Mouse (Mus musculus) C2C12 (cell line): ENCODE measurements at regions not wholly inside any gene's neighbourhood (a gene's known extent, or its start where the extent isn't known, plus 50 kb on each side); places are given as distances from the start of the nearest gene placed in this dataset.

ENCODE experiments used
- CTCF ChIP-seq: IDR thresholded peaks from one replicate; pipeline ENCODE4 v1.5.1; 2011; ENCODE audit not compliant: control insufficient read depth, insufficient read depth, insufficient read length
- MAX ChIP-seq: IDR thresholded peaks from one replicate; pipeline ENCODE4 v1.6.1; 2011; ENCODE audit warnings: mild to moderate bottlenecking, control low read depth
- MYOG ChIP-seq: IDR thresholded peaks from one replicate; pipeline ENCODE4 v1.6.1; 2011; ENCODE audit not compliant: control insufficient read depth, insufficient read length; ENCODE audit errors: extremely low read depth

DNA sequence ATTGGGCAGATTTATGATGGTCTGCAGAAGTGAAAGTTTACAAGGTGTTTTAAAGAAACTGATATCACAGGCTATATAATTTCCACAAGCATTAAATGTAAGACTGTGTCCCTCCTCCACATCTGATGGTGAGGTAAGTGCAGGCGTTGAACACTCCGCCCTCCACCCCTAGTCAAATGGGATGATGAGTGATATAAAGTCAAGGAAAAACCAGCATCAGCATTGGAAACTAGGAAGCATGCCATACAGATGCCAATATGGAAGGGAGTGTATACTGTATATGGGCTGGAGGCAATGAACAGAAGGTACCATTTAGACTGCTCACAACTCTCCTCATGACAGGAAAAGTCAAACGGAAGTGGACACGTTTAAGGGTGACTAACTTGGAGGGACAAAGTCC is 468.5 kb upstream of the Gm26657 start:
- TF ChIP-seq CTCF (no peak), MYOG (no peak), MAX (no peak)
